Mouse (Mus musculus) megakaryocyte-erythroid progenitor cell, adult 5-6 weeks (primary cell): ENCODE results near the gene Anapc4. TPM values are rescaled to one million over a fixed set of nuclear protein-coding genes. Genes with fewer than 3 reads are reported as not detected.
A peak's percentile ranks its signal among the peaks of the same experiment; 100 is the strongest.

Source experiments
- ATAC-seq: replicated peaks from 2 replicates; pipeline ENCODE4 v1.8.0; 2016; ENCODE audit warnings: mild to moderate bottlenecking, inconsistent platforms; ENCODE audit not compliant: severe bottlenecking, poor library complexity, low FRiP score, low TSS enrichment
- total RNA-seq, 2 experiments: library from RNA; stranded (forward) in 1 of 2; stranded (reverse) in 1 of 2; fragments of 200-1000, 215-1000 nt in 1 of 2; fragments of >200 nt in 1 of 2; fragmentation: Nextera tagmentation in 1 of 2; gene quantifications; 2 replicates each; pipeline ENCODE4 v1.2.3; 2014 to 2017

Gene Anapc4
- total RNA-seq, 2 experiments from 2014 or later = 64.2 to 70.9 TPM

GRCm38 (mm10) chr5:52866361-52867155 lies 32.7 kb downstream of the Anapc4 start:
- ATAC-seq = no peak

GRCm38 (mm10) chr5:52868918-52869703 lies 35.3 kb downstream of the Anapc4 start:
- no peak for ATAC-seq

GRCm38 (mm10) chr5:52871461-52871860 lies 37.6 kb downstream of the Anapc4 start:
- no peak for ATAC-seq

GRCm38 (mm10) chr5:52871986-52872385 lies 38.2 kb downstream of the Anapc4 start:
- ATAC-seq = no peak

- peak; percentile 86 for ATAC-seq
Observed at GRCm38 (mm10) chr5:52878847-52879246, 45.0 kb downstream of the Anapc4 start.

- no peak for ATAC-seq
Observed at GRCm38 (mm10) chr5:52879926-52880325, 46.1 kb downstream of the Anapc4 start.

- no peak for ATAC-seq
Observed at GRCm38 (mm10) chr5:52882446-52882845, 48.6 kb downstream of the Anapc4 start.

- peak; percentile 66 for ATAC-seq
Observed at GRCm38 (mm10) chr5:52887085-52887484, 53.3 kb downstream of the Anapc4 start.

- no peak for ATAC-seq
Observed at GRCm38 (mm10) chr5:52889919-52890318, 56.1 kb downstream of the Anapc4 start.

GRCm38 (mm10) chr5:52891949-52892835 lies 58.4 kb downstream of the Anapc4 start:
- peak; percentile 81 for ATAC-seq

- no peak for ATAC-seq
Observed at GRCm38 (mm10) chr5:52893938-52894337, 60.1 kb downstream of the Anapc4 start.

GRCm38 (mm10) chr5:52904246-52904645 lies 70.4 kb downstream of the Anapc4 start:
- ATAC-seq = no peak

- ATAC-seq = no peak
Observed at GRCm38 (mm10) chr5:52904671-52905070, 70.9 kb downstream of the Anapc4 start.

GRCm38 (mm10) chr5:52908246-52908645 lies 74.4 kb downstream of the Anapc4 start:
- no peak for ATAC-seq

- ATAC-seq = peak; percentile 94
Observed at GRCm38 (mm10) chr5:52910159-52910591, 76.4 kb downstream of the Anapc4 start.

- ATAC-seq = no peak
Observed at GRCm38 (mm10) chr5:52911286-52911870, 77.6 kb downstream of the Anapc4 start.

- ATAC-seq = no peak
Observed at GRCm38 (mm10) chr5:52913711-52914110, 79.9 kb downstream of the Anapc4 start.

- ATAC-seq = no peak
Observed at GRCm38 (mm10) chr5:52916186-52916585, 82.4 kb downstream of the Anapc4 start.
